7 mouse cellular contexts compared by ENCODE assay signal in genomic region chr3:96171583-96172196, GRCm38 (mm10). TPM values are rescaled to one million over a fixed set of nuclear protein-coding genes. Genes with fewer than 3 reads are reported as not detected.
DNase-seq lines count a peak whose midpoint lies in the region; ATAC-seq and TF ChIP-seq lines count a peak whose summit lies in the region.

No protein-coding gene starts in this region.

- H3K4me3 ChIP-seq in lung, adult 2 months (replicated peaks; ENCODE audit: extremely low read depth, low read depth, low read length) = peak overlapping the region; percentile 97
- H3K4me3 ChIP-seq in embryonic facial prominence, embryonic 13.5 days = peak overlapping the region; percentile 93
- peak overlapping the region; percentile 68 for H3K4me3 ChIP-seq in olfactory bulb, adult 2 months (ENCODE audit: insufficient read depth, low read depth, low read length)

- H3K4me1 ChIP-seq in lung, adult 2 months (ENCODE audit: control insufficient read depth, insufficient read depth, low read length) = peaks cover 10% of the 10 kb centered on the region
- H3K4me1 ChIP-seq in embryonic facial prominence, embryonic 13.5 days = peaks cover 42% of the 10 kb centered on the region
- peaks cover 29% of the 10 kb centered on the region for H3K4me1 ChIP-seq in olfactory bulb, adult 2 months (ENCODE audit: control insufficient read depth, insufficient read depth, low read length)

- H3K27me3 ChIP-seq in embryonic facial prominence, embryonic 13.5 days = no peaks in the 10 kb centered on the region

- ATAC-seq in embryonic facial prominence, embryonic 13.5 days (ENCODE audit: insufficient number of reproducible peaks, insufficient read depth, low FRiP score, low TSS enrichment, low read depth) = peak; percentile 8; the same call in 1 of the 2 replicates

- no peak for TF ChIP-seq CTCF in lung, adult 2 months (IDR thresholded peaks at IDR 0.05; ENCODE audit: insufficient read depth, low read length)
- no peak for TF ChIP-seq CTCF in olfactory bulb, adult 2 months (IDR thresholded peaks at IDR 0.05; ENCODE audit: insufficient read depth, low read depth, low read length)

- 10% methylated on average over 18 of the region's 18 CpGs for WGBS in lung, adult 2 months
- 20% methylated on average over 18 of the region's 18 CpGs for WGBS in embryonic facial prominence, embryonic 13.5 days
- 8% methylated on average over 18 of the region's 18 CpGs for WGBS in large intestine, adult 2 months
- 6% methylated on average over 18 of the region's 18 CpGs for WGBS in olfactory bulb, adult 2 months

- no peaks in the 10 kb centered on the region for H3K9me3 ChIP-seq in embryonic facial prominence, embryonic 13.5 days

- peak overlapping the region; percentile 93 for H3K4me2 ChIP-seq in embryonic facial prominence, embryonic 13.5 days

- peak overlapping the region; percentile 88 for H3K9ac ChIP-seq in embryonic facial prominence, embryonic 13.5 days

- H3K27ac ChIP-seq in embryonic facial prominence, embryonic 13.5 days = peak overlapping the region; percentile 99
- peak overlapping the region; percentile 94 for H3K27ac ChIP-seq in olfactory bulb, adult 2 months (ENCODE audit: insufficient read depth, low read depth, low read length)

- DNase-seq in lung, adult 2 months = peak; percentile 28
- DNase-seq in lung, postnatal 10 days = no peak
- DNase-seq in large intestine, adult 2 months (ENCODE audit: low read depth, low spot score) = peak; percentile 48
- DNase-seq in embryo, embryonic 9.5 days (ENCODE audit: extremely low spot score) = no peak
- no peak for DNase-seq in thymus, postnatal 36 days

- H3K36me3 ChIP-seq in embryonic facial prominence, embryonic 13.5 days = peaks cover 55% of the 10 kb centered on the region

- no peak for TF ChIP-seq POLR2A in lung, adult 2 months (IDR thresholded peaks at IDR 0.05; ENCODE audit: borderline replicate concordance, extremely low read depth, low read depth, low read length)
- TF ChIP-seq POLR2A in olfactory bulb, adult 2 months (IDR thresholded peaks at IDR 0.05; ENCODE audit: insufficient read depth, low read depth, low read length) = no peak

RNA-seq across cellular contexts. Expression of gene Sf3b4, which starts 0.4 kb away (rescaled TPM):
- 66.2 and 71.6 TPM in 2 replicates for polyA plus RNA-seq in lung, adult 2 months (2012; rRNA removed)
- 163 and 184 TPM in 2 replicates for polyA plus RNA-seq in embryonic facial prominence, embryonic 13.5 days (2015; fragmentation: Nextera tagmentation; extraction: Ambion mirVana)
- 48.8 and 56.1 TPM in 2 replicates for polyA plus RNA-seq in large intestine, adult 2 months (2012; rRNA removed)
- not detected in 2 replicates for polyA plus RNA-seq in olfactory bulb, adult 2 months (2012; ENCODE audit: insufficient read depth, insufficient read length, low replicate concordance, missing spikeins)

RNA-seq across cellular contexts. Expression of gene Sv2a, which starts 9.3 kb away (rescaled TPM):
- polyA plus RNA-seq in lung, adult 2 months (2012; rRNA removed) = 1.5 and 1.6 TPM in 2 replicates
- 7.6 and 8.7 TPM in 2 replicates for polyA plus RNA-seq in embryonic facial prominence, embryonic 13.5 days (2015; fragmentation: Nextera tagmentation; extraction: Ambion mirVana)
- polyA plus RNA-seq in large intestine, adult 2 months (2012; rRNA removed) = 2.0 TPM in 2 replicates
- polyA plus RNA-seq in olfactory bulb, adult 2 months (2012; ENCODE audit: insufficient read depth, insufficient read length, low replicate concordance, missing spikeins) = 106 TPM in 1 of 2 replicates, not detected in the other

RNA-seq across cellular contexts. Expression of gene Mtmr11, which starts 9.9 kb away (rescaled TPM):
- 8.0 and 10.5 TPM in 2 replicates for polyA plus RNA-seq in lung, adult 2 months (2012; rRNA removed)
- polyA plus RNA-seq in embryonic facial prominence, embryonic 13.5 days (2015; fragmentation: Nextera tagmentation; extraction: Ambion mirVana) = 37.3 and 38.2 TPM in 2 replicates
- 60.8 and 66.6 TPM in 2 replicates for polyA plus RNA-seq in large intestine, adult 2 months (2012; rRNA removed)
- not detected in 2 replicates for polyA plus RNA-seq in olfactory bulb, adult 2 months (2012; ENCODE audit: insufficient read depth, insufficient read length, low replicate concordance, missing spikeins)

RNA-seq across cellular contexts. Expression of gene Bola1, which starts 47.8 kb away (rescaled TPM):
- polyA plus RNA-seq in lung, adult 2 months (2012; rRNA removed) = 61.3 and 70.4 TPM in 2 replicates
- polyA plus RNA-seq in embryonic facial prominence, embryonic 13.5 days (2015; fragmentation: Nextera tagmentation; extraction: Ambion mirVana) = 46.6 and 55.0 TPM in 2 replicates
- 45.2 and 47.6 TPM in 2 replicates for polyA plus RNA-seq in large intestine, adult 2 months (2012; rRNA removed)
- polyA plus RNA-seq in olfactory bulb, adult 2 months (2012; ENCODE audit: insufficient read depth, insufficient read length, low replicate concordance, missing spikeins) = not detected in 2 replicates

RNA-seq across cellular contexts. Expression of gene Hist2h2ab, which starts 48.0 kb away (rescaled TPM):
- polyA plus RNA-seq in lung, adult 2 months (2012; rRNA removed) = 1.2 and 2.7 TPM in 2 replicates
- 1.7 TPM in 1 of 2 replicates, not detected in the other for polyA plus RNA-seq in embryonic facial prominence, embryonic 13.5 days (2015; fragmentation: Nextera tagmentation; extraction: Ambion mirVana)
- polyA plus RNA-seq in large intestine, adult 2 months (2012; rRNA removed) = 1.5 and 4.1 TPM in 2 replicates
- polyA plus RNA-seq in olfactory bulb, adult 2 months (2012; ENCODE audit: insufficient read depth, insufficient read length, low replicate concordance, missing spikeins) = not detected in 2 replicates

Comparison
In these comparisons a context has a peak if more than half of its experiments do, and no peak if none do; other contexts are left out.
1. DNase-seq: peak in lung, adult 2 months (single experiment) and large intestine, adult 2 months (single experiment); none in lung, postnatal 10 days (single experiment), embryo, embryonic 9.5 days (single experiment) and thymus, postnatal 36 days (0 of 2).
2. RNA of gene Sv2a, which starts 9.3 kb away (polyA plus RNA-seq): 106 TPM in olfactory bulb, adult 2 months; 7.6 to 8.7 TPM in embryonic facial prominence, embryonic 13.5 days, 2.0 TPM in large intestine, adult 2 months and 1.5 to 1.6 TPM in lung, adult 2 months; every median in the first group is over 10 times any median in the second.
3. Peak in every context shown above with its lines, with median percentiles within 50 percentile points of each other: H3K4me3 ChIP-seq.